Mouse (Mus musculus) olfactory bulb, adult 2 months (tissue): ENCODE results near the gene Selplg.

Experiments used
- CTCF ChIP-seq: fragments of 200-500 bp; IDR thresholded peaks from 2 replicates; pipeline ENCODE4 v1.5.1; 2012; ENCODE audit warnings: low read depth, mild to moderate bottlenecking, low read length, moderate library complexity; ENCODE audit not compliant: insufficient read depth
- POLR2A ChIP-seq: fragments of 200-500 bp; IDR thresholded peaks from 2 replicates; pipeline ENCODE4 v1.6.1; 2012; ENCODE audit warnings: mild to moderate bottlenecking, low read depth, low read length, moderate library complexity; ENCODE audit not compliant: insufficient read depth

DNA sequence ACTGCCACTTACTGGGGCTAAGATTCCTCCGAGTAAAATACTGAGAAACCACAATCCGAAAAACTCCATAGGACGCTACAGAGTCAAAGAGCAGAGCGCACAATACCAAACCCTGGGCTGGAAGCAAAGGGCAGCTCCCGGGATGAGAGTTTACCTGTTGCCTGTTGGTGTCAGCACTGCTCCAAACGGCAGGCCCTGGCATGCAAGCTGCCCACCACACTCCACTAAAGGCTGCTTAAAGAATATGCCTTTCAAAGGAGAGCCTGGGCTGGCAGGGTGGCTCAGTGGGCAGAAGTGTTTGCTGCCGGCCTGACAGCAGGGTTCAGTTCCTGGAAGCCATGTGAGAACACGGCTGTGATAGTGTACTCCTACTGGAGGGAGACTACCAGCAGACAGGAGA is 25.2 kb upstream of the Selplg start:
- no peak for TF ChIP-seq CTCF
- TF ChIP-seq POLR2A, result no peak
